Mouse (Mus musculus): Measurements from ENCODE around the gene Trmt6. TPM values are rescaled to one million over a fixed set of nuclear protein-coding genes. Genes with fewer than 3 reads are reported as not detected.

Trmt6 gene
- polyA plus RNA-seq, 1 experiment = 22.8 TPM

GRCm38 (mm10) chr2:132780978-132781377 lies 34.9 kb downstream of the Trmt6 start, which contains the start of gene Chgb:
TSS of gene Chgb (plus strand) at chr2:132781278.
- H3K4me3 ChIP-seq (replicated peaks; ENCODE audit: control insufficient read depth, low read depth, low read length) = no peak within 1 kb of the TSS
- no peak within 1 kb of the TSS; the same call in 1 of the 2 replicates for H3K27ac ChIP-seq (ENCODE audit: control insufficient read depth, insufficient read depth, low read depth, low read length, poor library complexity)
- no peak for TF ChIP-seq POLR2A (IDR thresholded peaks at IDR 0.05; ENCODE audit: borderline replicate concordance, control insufficient read depth, low read depth, low read length)
- no peaks in the 10 kb centered on the region for H3K4me1 ChIP-seq (ENCODE audit: control insufficient read depth, insufficient read depth, low read length)
- 28% methylated on average over 4 of the region's 4 CpGs for WGBS

- Histone ChIP-seq H3K4me3 (replicated peaks; ENCODE audit: control insufficient read depth, low read depth, low read length) (no peak overlapping the region), H3K4me1 (ENCODE audit: control insufficient read depth, insufficient read depth, low read length) (no peaks in the 10 kb centered on the region), H3K27ac (ENCODE audit: control insufficient read depth, insufficient read depth, low read depth, low read length, poor library complexity) (no peak overlapping the region)
- WGBS = 54% methylated on average over 1 of the region's 1 CpGs
- TF ChIP-seq POLR2A (IDR thresholded peaks at IDR 0.05; ENCODE audit: borderline replicate concordance, control insufficient read depth, low read depth, low read length) (no peak), CTCF (IDR thresholded peaks at IDR 0.05; ENCODE audit: control insufficient read depth, insufficient read depth, low read length) (no peak)
Observed at GRCm38 (mm10) chr2:132770822-132771221, 45.0 kb downstream of the Trmt6 start.

- 74% methylated on average over 5 of the region's 5 CpGs for WGBS
- Histone ChIP-seq H3K4me3 (replicated peaks; ENCODE audit: control insufficient read depth, low read depth, low read length) (no peak overlapping the region), H3K4me1 (ENCODE audit: control insufficient read depth, insufficient read depth, low read length) (no peaks in the 10 kb centered on the region), H3K27ac (ENCODE audit: control insufficient read depth, insufficient read depth, low read depth, low read length, poor library complexity) (no peak overlapping the region)
- TF ChIP-seq POLR2A (IDR thresholded peaks at IDR 0.05; ENCODE audit: borderline replicate concordance, control insufficient read depth, low read depth, low read length) (no peak), CTCF (IDR thresholded peaks at IDR 0.05; ENCODE audit: control insufficient read depth, insufficient read depth, low read length) (no peak)
Observed at GRCm38 (mm10) chr2:132757911-132758310, 57.9 kb downstream of the Trmt6 start.

Other genes starting within 250 kb of the Trmt6 start
- gene Gpcpd1, start 228.3 kb downstream of the Trmt6 start, polyA plus RNA-seq (2011; ENCODE audit: insufficient read depth, insufficient read length, low replicate concordance, missing spikeins) = 68.5 and 72.1 TPM in 2 replicates
- 9.9 and 13.6 TPM in 2 replicates for gene Shld1, start 129.1 kb downstream of the Trmt6 start, polyA plus RNA-seq (2011; ENCODE audit: insufficient read depth, insufficient read length, low replicate concordance, missing spikeins)
- gene Chgb, start 34.8 kb downstream of the Trmt6 start, polyA plus RNA-seq (2011; ENCODE audit: insufficient read depth, insufficient read length, low replicate concordance, missing spikeins) = 1.3 TPM in 1 of 2 replicates, not detected in the other
- gene Mcm8, start 86 bp upstream of the Trmt6 start, polyA plus RNA-seq (2011; ENCODE audit: insufficient read depth, insufficient read length, low replicate concordance, missing spikeins) = 3.0 and 3.7 TPM in 2 replicates
- gene Crls1, start 30.6 kb upstream of the Trmt6 start, polyA plus RNA-seq (2011; ENCODE audit: insufficient read depth, insufficient read length, low replicate concordance, missing spikeins) = 5.7 and 12.8 TPM in 2 replicates
- gene Lrrn4, start 64.8 kb upstream of the Trmt6 start, polyA plus RNA-seq (2011; ENCODE audit: insufficient read depth, insufficient read length, low replicate concordance, missing spikeins) = not detected in 2 replicates
- gene Fermt1, start 129.9 kb upstream of the Trmt6 start, polyA plus RNA-seq (2011; ENCODE audit: insufficient read depth, insufficient read length, low replicate concordance, missing spikeins) = not detected in 2 replicates

Measured in bone marrow, adult 2 months (tissue).